Mouse (Mus musculus) hindbrain, embryonic 15.5 days (tissue): ENCODE measurements around the gene B3gnt8. TPM values are rescaled to one million over a fixed set of nuclear protein-coding genes. Genes with fewer than 3 reads are reported as not detected.

Experiments
- ATAC-seq: fragments of 200-750 bp; cut with Nextera tagmentation; 2 replicates; pipeline ENCODE4 v1.8.0; 2017; ENCODE audit warnings: low read depth, moderate number of reproducible peaks, moderate TSS enrichment; ENCODE audit not compliant: low FRiP score
- H3K27ac ChIP-seq: fragments of 300-500 bp; sonication (generic); replicated peaks from 2 replicates; pipeline ENCODE4 v1.5.1; 2015; ENCODE audit warnings: mild to moderate bottlenecking, inconsistent platforms
- H3K27me3 ChIP-seq: fragments of 300-500 bp; sonication (generic); 2 replicates; pipeline ENCODE4 v1.6.1; 2015; ENCODE audit warnings: control low read depth, inconsistent platforms
- H3K36me3 ChIP-seq: fragments of 300-500 bp; sonication (generic); 2 replicates; pipeline ENCODE4 v1.6.1; 2015; ENCODE audit warnings: control low read depth, inconsistent platforms
- H3K4me1 ChIP-seq: fragments of 300-500 bp; sonication (generic); replicated peaks from 2 replicates; pipeline ENCODE4 v1.6.1; 2015; ENCODE audit warnings: control low read depth, inconsistent platforms
- H3K4me2 ChIP-seq: fragments of 300-500 bp; sonication (generic); 2 replicates; pipeline ENCODE4 v1.6.1; 2015; ENCODE audit warnings: moderate library complexity, mild to moderate bottlenecking, inconsistent platforms
- H3K4me3 ChIP-seq: fragments of 300-500 bp; sonication (generic); 2 replicates; pipeline ENCODE4 v1.5.1; 2015; ENCODE audit warnings: mild to moderate bottlenecking, inconsistent platforms
- H3K9ac ChIP-seq: fragments of 300-500 bp; sonication (generic); 2 replicates; pipeline ENCODE4 v1.6.1; 2015; ENCODE audit warnings: inconsistent platforms
- H3K9me3 ChIP-seq: fragments of 300-500 bp; sonication (generic); 2 replicates; pipeline ENCODE4 v1.6.1; 2016; ENCODE audit warnings: control low read depth, inconsistent platforms
- WGBS: fragments of 180-500 bp; shearing (Covaris S2); methylation state at CpG from one replicate; pipeline ENCODE4 v1.1.7; 2015; 5-methylcytosine and 5-hydroxymethylcytosine counted together
- polyA plus RNA-seq: library from polyadenylated mRNA; unstranded; fragments of >200 nt; fragmentation: Nextera tagmentation; extraction: Ambion mirVana; gene quantifications from 2 replicates; pipeline ENCODE4 v1.2.1, GENCODE M21; 2015

Gene B3gnt8
- polyA plus RNA-seq, 1 experiment from 2014 or later, result 0.89 TPM

- Histone ChIP-seq H3K9ac (no peak overlapping the region), H3K4me2 (no peak overlapping the region), H3K27ac (no peak overlapping the region), H3K36me3 (peaks cover 14% of the 10 kb centered on the region; the same call in 1 of the 2 replicates), H3K27me3 (peaks cover 13% of the 10 kb centered on the region), H3K4me3 (no peak overlapping the region), H3K9me3 (no peaks in the 10 kb centered on the region), H3K4me1 (peaks cover 14% of the 10 kb centered on the region)
- WGBS, result 76% methylated on average over 2 of the region's 2 CpGs
- ATAC-seq, result no peak
Measured at GRCm38 (mm10) chr7:25671686-25672085, 45.2 kb downstream of the B3gnt8 start.

GRCm38 (mm10) chr7:25672442-25672841 lies 46.0 kb downstream of the B3gnt8 start:
- Histone ChIP-seq H3K9ac (no peak overlapping the region), H3K27ac (no peak overlapping the region), H3K9me3 (no peaks in the 10 kb centered on the region), H3K36me3 (peaks cover 11% of the 10 kb centered on the region; the same call in 1 of the 2 replicates), H3K4me2 (no peak overlapping the region), H3K4me3 (no peak overlapping the region), H3K4me1 (peaks cover 14% of the 10 kb centered on the region), H3K27me3 (peaks cover 13% of the 10 kb centered on the region)
- ATAC-seq, result no peak
- 53% methylated on average over 4 of the region's 4 CpGs for WGBS

- Histone ChIP-seq H3K27me3 (peaks cover 18% of the 10 kb centered on the region), H3K4me1 (peaks cover 14% of the 10 kb centered on the region), H3K4me3 (peak overlapping the region; percentile 54), H3K9me3 (no peaks in the 10 kb centered on the region), H3K4me2 (peak overlapping the region; percentile 76), H3K36me3 (no peaks in the 10 kb centered on the region; the same call in 1 of the 2 replicates), H3K27ac (no peak overlapping the region), H3K9ac (peak overlapping the region; percentile 61)
- 25% methylated on average over 9 of the region's 9 CpGs for WGBS
- peak; percentile 5; the same call in 1 of the 2 replicates for ATAC-seq
Measured at GRCm38 (mm10) chr7:25674297-25674696, 47.8 kb downstream of the B3gnt8 start.

- Histone ChIP-seq H3K9me3 (no peaks in the 10 kb centered on the region), H3K4me1 (peaks cover 15% of the 10 kb centered on the region), H3K36me3 (no peaks in the 10 kb centered on the region; the same call in 1 of the 2 replicates), H3K27ac (no peak within 1 kb of the TSS), H3K9ac (peak within 1 kb of the TSS; percentile 61), H3K27me3 (peaks cover 18% of the 10 kb centered on the region), H3K4me2 (peak within 1 kb of the TSS; percentile 76), H3K4me3 (peak within 1 kb of the TSS; percentile 54)
- peak; percentile 63 for ATAC-seq
- WGBS, result 3% methylated on average over 28 of the region's 29 CpGs
Measured at GRCm38 (mm10) chr7:25674719-25675300, 48.4 kb downstream of the B3gnt8 start, which contains the start of gene Tmem91. TSS of gene Tmem91 (minus strand) at chr7:25675166.

GRCm38 (mm10) chr7:25675405-25675804 lies 49.0 kb downstream of the B3gnt8 start:
- peak overlapping the region; percentile 54 for H3K4me3 ChIP-seq
- peak overlapping the region; percentile 61; the same call in 1 of the 2 replicates for H3K9ac ChIP-seq
- H3K9me3 ChIP-seq, result no peaks in the 10 kb centered on the region
- H3K4me1 ChIP-seq, result peaks cover 21% of the 10 kb centered on the region
- peaks cover 18% of the 10 kb centered on the region for H3K27me3 ChIP-seq
- ATAC-seq, result no peak
- no peaks in the 10 kb centered on the region; the same call in 1 of the 2 replicates for H3K36me3 ChIP-seq
- WGBS, result 45% methylated on average over 6 of the region's 6 CpGs
- H3K27ac ChIP-seq, result no peak overlapping the region
- peak overlapping the region; percentile 76 for H3K4me2 ChIP-seq

- Histone ChIP-seq H3K4me1 (peaks cover 24% of the 10 kb centered on the region), H3K4me3 (no peak overlapping the region), H3K27me3 (peaks cover 18% of the 10 kb centered on the region), H3K4me2 (no peak overlapping the region), H3K9ac (no peak overlapping the region), H3K9me3 (no peaks in the 10 kb centered on the region), H3K36me3 (no peaks in the 10 kb centered on the region; the same call in 1 of the 2 replicates), H3K27ac (peak overlapping the region; percentile 61)
- WGBS, result 35% methylated on average over 15 of the region's 15 CpGs
- peak; percentile 20; the same call in 1 of the 2 replicates for ATAC-seq
Measured at GRCm38 (mm10) chr7:25676085-25676781, 49.8 kb downstream of the B3gnt8 start.

GRCm38 (mm10) chr7:25677013-25677412 lies 50.6 kb downstream of the B3gnt8 start:
- no peaks in the 10 kb centered on the region for H3K9me3 ChIP-seq
- 87% methylated on average over 7 of the region's 7 CpGs for whole genome bisulfite sequencing
- no peak overlapping the region for H3K4me3 ChIP-seq
- peaks cover 32% of the 10 kb centered on the region for H3K4me1 ChIP-seq
- peaks cover 18% of the 10 kb centered on the region for H3K27me3 ChIP-seq
- H3K27ac ChIP-seq, result peak overlapping the region; percentile 61
- H3K9ac ChIP-seq, result no peak overlapping the region
- no peak for ATAC-seq
- H3K36me3 ChIP-seq, result no peaks in the 10 kb centered on the region; the same call in 1 of the 2 replicates
- no peak overlapping the region for H3K4me2 ChIP-seq

GRCm38 (mm10) chr7:25679971-25680370 lies 53.5 kb downstream of the B3gnt8 start:
- Histone ChIP-seq H3K36me3 (no peaks in the 10 kb centered on the region), H3K9me3 (no peaks in the 10 kb centered on the region), H3K4me3 (peak overlapping the region; percentile 61), H3K4me1 (peaks cover 28% of the 10 kb centered on the region), H3K27ac (peak overlapping the region; percentile 95), H3K27me3 (peaks cover 4% of the 10 kb centered on the region; the same call in 1 of the 2 replicates), H3K4me2 (peak overlapping the region; percentile 56), H3K9ac (peak overlapping the region; percentile 60; the same call in 1 of the 2 replicates)
- 8% methylated on average over 6 of the region's 6 CpGs for WGBS
- ATAC-seq, result no peak

- peak within 1 kb of the TSS; percentile 56 for H3K4me2 ChIP-seq
- no peaks in the 10 kb centered on the region for H3K9me3 ChIP-seq
- peak; percentile 94 for ATAC-seq
- peak within 1 kb of the TSS; percentile 95 for H3K27ac ChIP-seq
- H3K36me3 ChIP-seq, result no peaks in the 10 kb centered on the region
- H3K9ac ChIP-seq, result peak within 1 kb of the TSS; percentile 60
- H3K4me3 ChIP-seq, result peak within 1 kb of the TSS; percentile 61
- under 1% methylated on average over 46 of the region's 46 CpGs for WGBS
- H3K27me3 ChIP-seq, result peaks cover 12% of the 10 kb centered on the region
- peaks cover 22% of the 10 kb centered on the region for H3K4me1 ChIP-seq
Measured at GRCm38 (mm10) chr7:25680514-25681258, 54.2 kb downstream of the B3gnt8 start, which contains the start of gene B9d2. TSS of gene B9d2 (plus strand) at chr7:25680780.

- ATAC-seq, result no peak; the same call in 1 of the 2 replicates
- Histone ChIP-seq H3K27me3 (peaks cover 20% of the 10 kb centered on the region), H3K36me3 (no peaks in the 10 kb centered on the region), H3K4me2 (peak overlapping the region; percentile 56), H3K9ac (peak overlapping the region; percentile 60; the same call in 1 of the 2 replicates), H3K27ac (peak overlapping the region; percentile 95), H3K9me3 (no peaks in the 10 kb centered on the region), H3K4me3 (peak overlapping the region; percentile 61), H3K4me1 (peaks cover 23% of the 10 kb centered on the region)
- 54% methylated on average over 15 of the region's 15 CpGs for WGBS
Measured at GRCm38 (mm10) chr7:25681341-25682231, 55.1 kb downstream of the B3gnt8 start.
